Mouse (Mus musculus) forebrain, embryonic 11.5 days (tissue): Measurements from ENCODE around the gene Gm20388. TPM values are rescaled to one million over a fixed set of nuclear protein-coding genes. Genes with fewer than 3 reads are reported as not detected.

Source experiments
- ATAC-seq: fragments of 200-750 bp; cut with Nextera tagmentation; replicated peaks from 2 replicates; pipeline ENCODE4 v1.8.0; 2017; ENCODE audit warnings: moderate TSS enrichment; ENCODE audit not compliant: low FRiP score
- DNase-seq: peaks from one replicate; pipeline ENCODE4 v3.0.0-alpha.2; 2017; ENCODE audit warnings: low spot score
- H3K27ac ChIP-seq: fragments of 300-500 bp; sonication (generic); 2 replicates; pipeline ENCODE4 v1.5.1; 2014; ENCODE audit warnings: low read depth, low read length
- H3K27me3 ChIP-seq: fragments of 300-500 bp; sonication (generic); 2 replicates; pipeline ENCODE4 v1.6.1; 2014; ENCODE audit warnings: mild to moderate bottlenecking, low read length, mixed read lengths; ENCODE audit not compliant: control insufficient read depth, insufficient read depth
- H3K36me3 ChIP-seq: fragments of 300-500 bp; sonication (generic); 2 replicates; pipeline ENCODE4 v1.6.1; 2014; ENCODE audit warnings: mild to moderate bottlenecking, low read length, moderate library complexity, mixed read lengths; ENCODE audit not compliant: control insufficient read depth, insufficient read depth
- H3K4me1 ChIP-seq: fragments of 300-500 bp; sonication (generic); replicated peaks from 2 replicates; pipeline ENCODE4 v1.6.1; 2014; ENCODE audit warnings: low read length, mixed read lengths; ENCODE audit not compliant: control insufficient read depth, insufficient read depth
- H3K4me2 ChIP-seq: fragments of 300-500 bp; sonication (generic); 2 replicates; pipeline ENCODE4 v1.6.1; 2014; ENCODE audit warnings: low read depth, mild to moderate bottlenecking, low read length, moderate library complexity, mixed read lengths; ENCODE audit not compliant: severe bottlenecking
- H3K4me3 ChIP-seq: fragments of 300-500 bp; sonication (generic); 2 replicates; pipeline ENCODE4 v1.5.1; 2014; ENCODE audit warnings: low read depth, low read length
- H3K9ac ChIP-seq: fragments of 300-500 bp; sonication (generic); 2 replicates; pipeline ENCODE4 v1.6.1; 2014; ENCODE audit warnings: low read length
- H3K9me3 ChIP-seq: fragments of 300-500 bp; sonication (generic); 2 replicates; pipeline ENCODE4 v1.6.1; 2016; ENCODE audit warnings: low read length, mixed read lengths; ENCODE audit not compliant: control insufficient read depth
- WGBS: fragments of 180-500 bp; shearing (Covaris S2); extraction: QIAGEN DNeasy Blood & Tissue Kit; methylation state at CpG from one replicate; pipeline ENCODE4 v1.1.7; 2014; 5-methylcytosine and 5-hydroxymethylcytosine counted together
- polyA plus RNA-seq: library from polyadenylated mRNA; unstranded; fragments of >200 nt; fragmentation: Nextera tagmentation; extraction: Ambion mirVana; gene quantifications from 2 replicates; pipeline ENCODE4 v1.2.1, GENCODE M21; 2014

Gene Gm20388
- polyA plus RNA-seq, 1 experiment from 2014 or later = not detected

DNA sequence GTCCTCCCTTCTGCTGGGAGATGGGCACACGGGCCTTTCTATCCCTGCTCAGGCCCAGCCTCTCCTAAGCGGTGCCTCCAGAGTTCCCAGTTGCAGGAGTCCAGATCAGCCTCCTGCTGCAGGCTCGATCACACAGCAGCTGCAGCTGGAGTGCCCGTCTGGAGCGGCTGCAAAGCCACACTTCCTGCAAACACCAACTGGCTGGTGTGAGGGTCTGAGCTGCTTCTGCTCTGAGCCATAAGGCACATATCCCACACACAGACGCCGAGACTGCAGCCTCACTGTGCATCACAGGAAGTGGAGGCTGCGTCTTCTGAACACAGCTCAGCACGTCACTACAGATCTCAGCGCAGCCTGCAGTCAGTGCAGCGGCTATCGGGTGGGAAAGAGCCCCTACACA is 2756.2 kb downstream of the Gm20388 start:
- Histone ChIP-seq H3K27ac (no peak overlapping the region), H3K4me1 (no peaks in the 10 kb centered on the region; the same call in 1 of the 2 replicates), H3K27me3 (peaks cover 6% of the 10 kb centered on the region; the same call in 1 of the 2 replicates), H3K9ac (no peak overlapping the region), H3K36me3 (no peaks in the 10 kb centered on the region), H3K4me3 (no peak overlapping the region), H3K4me2 (no peak overlapping the region), H3K9me3 (no peaks in the 10 kb centered on the region)
- 62% methylated on average over 12 of the region's 12 CpGs for WGBS
- DNase-seq (no peak), ATAC-seq (no peak)

GRCm38 (mm10) chr8:122667854-122668253 is 2757.2 kb downstream of the Gm20388 start:
- Histone ChIP-seq H3K4me3 (no peak overlapping the region), H3K27me3 (peaks cover 8% of the 10 kb centered on the region), H3K9ac (no peak overlapping the region), H3K9me3 (no peaks in the 10 kb centered on the region), H3K4me2 (no peak overlapping the region), H3K4me1 (no peaks in the 10 kb centered on the region; the same call in 1 of the 2 replicates), H3K36me3 (no peaks in the 10 kb centered on the region), H3K27ac (no peak overlapping the region)
- WGBS = 78% methylated on average over 11 of the region's 11 CpGs
- no peak for ATAC-seq
- no peak for DNase-seq

GRCm38 (mm10) chr8:122669370-122669769 is 2758.7 kb downstream of the Gm20388 start:
- H3K4me1 ChIP-seq = no peaks in the 10 kb centered on the region; the same call in 1 of the 2 replicates
- no peak for DNase-seq
- H3K9ac ChIP-seq = no peak overlapping the region
- H3K4me2 ChIP-seq = no peak overlapping the region
- 14% methylated on average over 5 of the region's 5 CpGs for WGBS
- no peaks in the 10 kb centered on the region for H3K9me3 ChIP-seq
- H3K27ac ChIP-seq = no peak overlapping the region
- H3K27me3 ChIP-seq = peaks cover 8% of the 10 kb centered on the region
- H3K36me3 ChIP-seq = no peaks in the 10 kb centered on the region
- ATAC-seq = no peak
- H3K4me3 ChIP-seq = no peak overlapping the region

- Histone ChIP-seq H3K4me1 (no peaks in the 10 kb centered on the region; the same call in 1 of the 2 replicates), H3K27me3 (peaks cover 8% of the 10 kb centered on the region), H3K4me3 (no peak overlapping the region), H3K27ac (no peak overlapping the region), H3K36me3 (no peaks in the 10 kb centered on the region), H3K9me3 (no peaks in the 10 kb centered on the region), H3K9ac (no peak overlapping the region), H3K4me2 (no peak overlapping the region)
- DNase-seq (no peak), ATAC-seq (no peak)
- WGBS = 15% methylated on average over 11 of the region's 11 CpGs
Measured at GRCm38 (mm10) chr8:122670001-122670400, 2759.4 kb downstream of the Gm20388 start.

GRCm38 (mm10) chr8:122670718-122671117 is 2760.1 kb downstream of the Gm20388 start:
- Histone ChIP-seq H3K9ac (no peak overlapping the region), H3K4me1 (no peaks in the 10 kb centered on the region; the same call in 1 of the 2 replicates), H3K27me3 (peaks cover 13% of the 10 kb centered on the region)

GRCm38 (mm10) chr8:122671894-122672293 is 2761.3 kb downstream of the Gm20388 start:
- H3K4me1 ChIP-seq = no peaks in the 10 kb centered on the region; the same call in 1 of the 2 replicates
- ATAC-seq (no peak), DNase-seq (no peak)
- no peak overlapping the region for H3K4me3 ChIP-seq
- H3K27me3 ChIP-seq = peaks cover 24% of the 10 kb centered on the region
- H3K9ac ChIP-seq = no peak overlapping the region
- no peaks in the 10 kb centered on the region for H3K36me3 ChIP-seq
- no peaks in the 10 kb centered on the region for H3K9me3 ChIP-seq
- no peak overlapping the region for H3K4me2 ChIP-seq
- 77% methylated on average over 6 of the region's 6 CpGs for WGBS
- H3K27ac ChIP-seq = no peak overlapping the region

More at GRCm38 (mm10) chr8:122670718-122671117, 2760.1 kb downstream of the Gm20388 start:
- H3K27ac ChIP-seq = no peak overlapping the region
- ATAC-seq = no peak
- no peaks in the 10 kb centered on the region for H3K9me3 ChIP-seq
- DNase-seq = no peak
- 52% methylated on average over 3 of the region's 3 CpGs for WGBS
- H3K4me3 ChIP-seq = no peak overlapping the region
- no peaks in the 10 kb centered on the region for H3K36me3 ChIP-seq
- H3K4me2 ChIP-seq = no peak overlapping the region

DNA sequence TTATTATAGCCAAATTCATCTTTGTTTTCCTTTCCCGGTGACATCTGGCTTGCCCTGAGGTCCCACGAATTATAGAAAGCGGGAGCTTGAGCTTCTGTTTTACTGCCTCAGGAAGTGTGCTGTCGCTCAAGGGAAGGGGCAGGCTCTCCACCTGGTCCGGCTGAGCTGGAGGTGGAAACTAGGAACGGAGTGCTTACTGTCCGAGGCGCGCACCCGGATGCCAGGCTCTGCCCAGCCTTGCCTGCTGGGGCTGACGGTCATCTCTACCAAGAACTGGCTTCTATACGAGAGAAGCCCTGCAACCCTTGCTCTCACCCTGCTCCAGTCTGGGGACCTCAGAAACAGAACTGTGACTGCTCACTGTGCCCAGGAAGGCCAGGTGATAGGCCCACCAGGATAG is 2763.3 kb downstream of the Gm20388 start:
- WGBS = 84% methylated on average over 12 of the region's 12 CpGs
- H3K9ac ChIP-seq = no peak overlapping the region
- no peak for ATAC-seq
- no peak for DNase-seq
- H3K4me2 ChIP-seq = no peak overlapping the region
- H3K27me3 ChIP-seq = peaks cover 45% of the 10 kb centered on the region
- no peak overlapping the region for H3K27ac ChIP-seq
- peaks cover 4% of the 10 kb centered on the region; the same call in 1 of the 2 replicates for H3K4me1 ChIP-seq
- no peak overlapping the region for H3K4me3 ChIP-seq
- no peaks in the 10 kb centered on the region for H3K36me3 ChIP-seq
- H3K9me3 ChIP-seq = no peaks in the 10 kb centered on the region

DNA sequence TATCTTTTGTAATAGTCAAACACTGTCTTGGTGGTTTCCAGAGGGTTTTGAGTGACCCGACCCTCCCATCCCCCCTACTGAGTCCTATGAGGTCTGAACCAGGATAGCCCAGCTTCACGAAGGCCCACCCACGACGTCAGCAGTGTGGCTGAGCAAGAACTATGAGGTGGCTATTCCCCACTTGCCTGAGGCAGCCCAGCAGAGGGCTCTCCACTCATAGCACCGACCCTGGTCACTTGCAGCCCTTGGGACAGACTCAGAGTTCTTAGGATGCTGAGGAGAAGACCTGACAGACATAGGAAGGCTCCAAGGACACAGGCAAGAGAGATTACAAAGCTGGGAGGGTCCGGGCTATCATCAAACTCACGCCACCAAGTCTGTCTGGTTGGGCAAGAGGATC is 2764.4 kb downstream of the Gm20388 start:
- Histone ChIP-seq H3K27me3 (peaks cover 54% of the 10 kb centered on the region), H3K4me1 (peaks cover 4% of the 10 kb centered on the region; the same call in 1 of the 2 replicates), H3K9ac (no peak overlapping the region), H3K27ac (no peak overlapping the region), H3K4me2 (no peak overlapping the region), H3K9me3 (no peaks in the 10 kb centered on the region), H3K36me3 (no peaks in the 10 kb centered on the region), H3K4me3 (no peak overlapping the region)
- WGBS = 43% methylated on average over 7 of the region's 7 CpGs
- DNase-seq = no peak
- ATAC-seq = no peak
